Mouse (Mus musculus) adipose tissue, adult 10 weeks (tissue): ENCODE data around the gene Ascc3. TPM values are rescaled to one million over a fixed set of nuclear protein-coding genes. Genes with fewer than 3 reads are reported as not detected.

Experiments
- polyA plus RNA-seq: library from polyadenylated mRNA; stranded (reverse); fragments of 350-450 nt; fragmentation: Illumina TruSeq; extraction: RNeasy Lipid Tissue Mini Kit (QIAGEN cat#74804); gene quantifications from one replicate; pipeline ENCODE4 v1.2.3, GENCODE M21; 2014; ENCODE audit warnings: low read depth, low replicate concordance

The Ascc3 gene
- 15.5 TPM for polyA plus RNA-seq

DNA sequence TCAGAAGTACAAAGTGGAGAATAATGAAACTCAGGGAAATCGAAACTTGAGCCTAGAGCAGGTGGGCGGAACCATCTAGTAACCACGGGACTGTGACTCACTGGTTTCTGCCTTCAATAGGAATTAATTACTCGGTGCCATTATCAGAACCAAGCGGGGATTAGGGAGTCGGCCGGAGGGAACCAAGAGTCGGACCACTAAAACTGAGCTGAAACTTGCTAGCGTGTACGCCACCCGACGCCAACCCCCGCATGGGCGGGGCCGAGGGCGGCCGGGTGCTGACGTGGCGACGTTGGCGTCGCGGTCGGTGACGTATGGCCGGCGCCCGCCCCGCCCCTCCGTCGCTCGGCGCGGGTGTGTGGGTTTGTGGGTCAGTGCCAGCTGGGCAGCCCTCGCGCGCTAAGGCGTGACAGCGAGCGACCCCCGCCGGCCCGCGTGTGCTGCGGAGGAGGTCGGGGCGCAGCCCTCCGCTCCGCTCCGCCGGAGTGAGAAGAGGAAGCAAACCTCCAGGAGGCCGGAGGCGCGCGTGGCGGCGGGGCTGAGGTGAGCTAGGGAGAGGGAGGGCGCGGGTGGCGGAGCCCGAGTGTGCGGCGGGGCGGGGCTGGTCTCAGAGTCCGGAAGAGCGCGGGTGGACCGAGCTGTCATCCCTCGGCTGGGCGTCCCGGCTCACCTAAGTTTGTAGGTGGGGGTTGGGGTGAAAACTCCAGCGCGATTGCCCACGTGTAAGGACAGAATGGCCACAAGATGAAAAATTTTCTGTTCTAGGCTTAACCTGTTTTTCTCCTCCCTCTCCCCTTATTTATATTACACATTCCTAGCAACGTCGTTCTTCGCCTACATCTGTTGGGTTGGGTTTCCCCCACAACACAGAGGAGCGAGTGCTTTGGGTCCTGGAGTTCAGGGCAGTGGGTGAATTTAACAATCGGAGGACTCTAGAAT, at the start of gene Ascc3:
Ascc3 (plus strand) TSS at position 315 of the 939 bp plus-strand sequence.

GRCm38 (mm10) chr10:50894170-50894991, 301.9 kb downstream of the Ascc3 start, which contains the start of gene Sim1:
Gene Sim1 (plus strand): TSS chr10:50894754.

